Mouse (Mus musculus) gastrocnemius, postnatal 25 days (tissue): Measurements from ENCODE around the gene Sgms1. TPM values are rescaled to one million over a fixed set of nuclear protein-coding genes. Genes with fewer than 3 reads are reported as not detected.

ENCODE experiments used
- DNase-seq: peaks from one replicate; pipeline ENCODE4 v3.0.0; 2022
- total RNA-seq, 2 experiments: library from RNA; stranded (reverse); gene quantifications; 1 replicate in 1 of 2; 2 replicates in 1 of 2; pipeline ENCODE4 v1.2.3; 2021

Sgms1 gene
- total RNA-seq, 2 experiments from 2014 or later: 37.2 to 42.0 TPM

DNA sequence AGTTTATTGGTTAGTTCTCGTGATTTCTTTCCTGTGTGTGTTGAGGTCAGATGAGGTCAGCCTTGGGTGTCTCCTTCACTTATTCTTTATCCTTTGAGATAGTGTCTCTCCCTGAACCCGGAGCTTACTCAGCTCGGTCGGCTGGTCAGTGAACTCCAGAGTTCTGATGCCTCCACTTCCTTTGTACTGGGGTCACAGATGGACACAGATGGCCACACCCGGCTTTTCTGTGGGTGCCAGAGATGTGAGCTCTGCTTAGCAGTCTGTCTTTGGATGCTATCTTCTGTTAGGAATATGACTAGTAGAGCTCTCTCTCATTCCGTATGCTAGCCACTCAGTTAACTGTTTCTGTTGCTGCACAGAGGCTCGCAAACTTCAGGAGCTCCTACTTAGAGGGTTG lies 92.7 kb downstream of the Sgms1 start:
- DNase-seq: no peak

DNA sequence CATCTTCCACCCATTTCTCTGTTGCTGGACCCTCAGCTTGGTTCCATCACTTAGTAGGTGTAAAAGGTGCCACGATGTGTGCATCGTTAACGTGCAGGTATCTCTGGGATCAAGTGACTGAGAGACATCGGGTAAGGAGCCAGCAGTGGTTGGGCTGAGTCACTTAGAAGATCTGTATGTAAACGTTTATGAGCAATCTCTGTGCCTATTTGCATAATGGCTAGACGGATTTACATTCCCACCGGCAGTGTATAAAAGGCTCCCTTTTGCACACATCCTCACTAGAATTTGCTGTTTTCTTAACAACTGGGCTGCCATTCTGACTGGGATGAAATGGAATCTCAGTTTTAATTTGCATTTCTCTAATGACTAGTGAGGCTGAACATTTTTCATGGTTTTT lies 93.9 kb downstream of the Sgms1 start:
- no peak for DNase-seq

DNA sequence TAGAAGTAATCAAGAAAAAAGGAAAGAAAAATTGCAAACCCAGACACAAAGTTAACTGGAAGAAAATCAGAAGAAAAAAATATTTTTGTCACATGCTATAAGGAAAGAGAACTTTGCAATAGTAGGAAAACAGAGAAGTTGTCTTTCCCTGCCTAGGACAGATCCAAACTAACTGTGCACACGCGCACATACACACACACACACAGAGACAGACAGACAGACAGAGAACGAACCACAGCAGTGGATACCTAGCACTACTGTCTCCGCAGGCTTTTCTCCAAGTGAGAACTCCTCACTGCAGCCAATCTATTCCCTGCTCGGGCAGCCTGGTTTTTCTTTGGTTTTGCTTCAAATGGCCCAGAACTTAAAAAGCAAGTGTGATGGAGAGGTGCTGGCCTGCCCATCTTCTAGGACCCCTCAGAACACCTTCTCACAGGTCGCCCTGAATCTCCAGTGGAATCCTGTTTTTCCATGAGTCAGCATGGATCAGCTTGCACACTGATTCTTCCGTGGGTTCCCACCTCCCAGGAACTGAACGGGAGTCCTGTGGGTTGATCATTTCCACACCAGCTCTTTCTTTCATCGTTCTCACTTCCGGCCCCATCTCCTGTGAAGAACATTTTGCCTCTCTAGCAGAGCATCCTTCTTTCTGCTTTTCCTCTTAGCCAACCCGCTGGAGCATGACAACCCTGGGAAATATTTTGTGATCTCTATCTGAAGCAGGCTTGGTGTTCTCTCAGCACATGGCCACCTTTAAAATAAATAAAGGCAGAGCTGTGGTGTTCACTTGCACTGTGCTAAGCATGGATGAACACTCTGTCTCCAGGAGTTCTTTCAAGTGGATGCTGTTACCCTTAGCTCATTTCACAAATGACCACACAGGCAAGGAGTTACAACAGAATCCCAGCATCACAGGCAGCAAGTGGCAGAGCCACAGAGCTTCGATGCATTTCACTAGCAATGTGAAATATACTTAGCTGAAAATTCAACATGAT lies 96.4 kb downstream of the Sgms1 start:
- DNase-seq: no peak

DNA sequence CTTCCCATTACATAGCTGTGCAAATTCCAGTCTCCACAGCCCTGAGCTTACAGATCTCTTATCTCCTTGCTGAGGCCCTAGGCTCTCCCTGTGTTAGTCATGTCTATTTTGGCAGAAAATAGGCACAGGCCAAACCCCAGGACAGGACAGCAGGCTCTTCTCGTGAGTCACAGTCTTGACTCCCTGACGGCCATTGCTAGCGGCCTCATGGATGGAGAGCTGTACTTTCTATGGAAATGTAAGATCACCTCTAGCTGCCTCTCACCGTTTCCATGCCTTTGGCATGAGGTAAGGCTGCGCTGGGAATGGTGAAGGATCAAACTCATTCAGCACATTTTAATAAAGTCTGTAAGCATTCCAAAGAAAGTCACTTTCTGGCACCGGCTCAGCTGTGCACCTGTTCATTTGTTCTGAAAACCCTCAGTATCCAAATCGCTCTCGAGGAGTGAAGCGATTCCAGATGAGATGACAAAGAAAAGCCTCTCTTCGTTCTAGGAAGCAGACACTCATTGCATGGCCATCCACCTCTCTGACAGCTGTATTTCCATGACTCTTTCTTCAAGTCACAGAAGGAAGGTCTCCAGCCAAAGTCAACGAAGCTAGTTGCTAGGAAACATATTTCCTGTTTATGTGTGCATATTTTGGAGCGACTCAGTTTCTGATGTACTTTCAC lies 97.3 kb downstream of the Sgms1 start:
- DNase-seq: no peak

DNA sequence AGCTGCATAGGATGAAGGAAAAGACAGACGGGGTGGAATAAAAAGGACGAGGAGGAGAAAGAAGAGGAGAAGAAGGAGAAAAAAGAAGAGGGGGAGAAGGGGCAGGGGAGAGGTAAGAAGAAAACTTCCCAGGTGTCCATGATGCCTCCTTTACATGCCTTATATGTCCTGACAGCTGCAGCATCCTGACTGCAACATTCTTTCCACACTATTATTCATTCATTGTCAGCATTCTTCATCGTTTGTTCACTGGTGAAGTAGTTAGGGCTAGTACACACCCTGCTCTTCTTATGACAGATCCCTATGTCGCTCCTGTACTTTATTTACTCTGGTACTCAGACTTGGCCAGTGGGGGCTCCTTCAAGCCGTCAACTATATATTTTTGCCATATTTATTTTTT lies 98.4 kb downstream of the Sgms1 start:
- DNase-seq: no peak

DNA sequence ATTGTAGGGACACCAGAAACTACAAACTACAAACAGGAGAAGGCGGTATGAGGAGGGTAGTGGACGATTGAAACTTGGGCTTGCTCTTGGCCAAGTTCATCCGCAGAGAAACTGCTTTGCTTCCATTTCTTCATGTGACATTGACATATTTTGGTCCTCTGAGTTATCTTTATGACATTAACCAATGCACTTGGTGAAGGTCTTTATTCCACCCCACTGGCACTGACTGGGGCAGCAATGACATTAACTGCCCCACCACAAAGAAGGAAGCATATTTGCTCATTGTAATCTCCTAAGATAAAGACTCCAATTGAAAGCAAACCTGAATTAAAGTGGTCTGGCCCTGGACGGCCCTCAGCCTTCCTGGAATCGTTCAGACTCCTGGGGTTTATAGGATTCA lies 100.6 kb downstream of the Sgms1 start:
- DNase-seq: no peak

DNA sequence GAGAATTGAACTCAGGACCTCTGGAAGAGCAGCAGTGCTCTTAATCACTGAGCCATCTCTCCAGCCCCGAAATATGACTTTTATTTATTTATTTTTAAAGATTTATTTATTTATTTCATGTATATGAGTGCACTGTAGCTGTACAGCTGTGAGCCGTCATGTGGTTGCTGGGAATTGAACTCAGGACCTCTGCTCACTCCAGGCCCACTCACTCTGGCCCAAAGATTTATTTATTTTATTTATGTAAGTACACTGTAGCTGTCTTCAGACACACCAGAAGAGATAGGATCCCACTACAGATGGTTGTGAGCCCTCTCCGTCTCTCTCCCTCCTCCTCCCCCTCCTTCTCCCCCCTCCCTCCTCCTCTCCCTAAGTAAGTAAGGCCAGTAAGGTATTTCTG lies 101.7 kb downstream of the Sgms1 start:
- no peak for DNase-seq

DNA sequence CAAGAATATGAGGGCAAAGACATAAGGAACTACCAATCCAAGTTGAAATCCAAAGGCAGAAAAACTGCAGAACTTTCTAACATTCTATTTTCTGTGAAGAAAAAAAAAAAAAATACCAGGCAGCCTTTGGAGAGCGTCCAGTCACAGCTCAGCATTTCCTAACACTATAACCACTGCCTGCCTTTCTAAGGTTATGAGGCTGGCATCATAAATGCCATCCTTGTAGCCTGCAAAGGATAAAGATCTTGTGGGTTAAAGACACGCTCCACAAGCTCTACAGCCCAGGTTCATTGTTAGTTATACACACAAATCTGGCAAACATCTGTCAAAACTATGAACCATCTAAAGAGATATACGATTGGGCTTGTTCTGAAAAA lies 104.1 kb downstream of the Sgms1 start:
- DNase-seq: no peak

DNA sequence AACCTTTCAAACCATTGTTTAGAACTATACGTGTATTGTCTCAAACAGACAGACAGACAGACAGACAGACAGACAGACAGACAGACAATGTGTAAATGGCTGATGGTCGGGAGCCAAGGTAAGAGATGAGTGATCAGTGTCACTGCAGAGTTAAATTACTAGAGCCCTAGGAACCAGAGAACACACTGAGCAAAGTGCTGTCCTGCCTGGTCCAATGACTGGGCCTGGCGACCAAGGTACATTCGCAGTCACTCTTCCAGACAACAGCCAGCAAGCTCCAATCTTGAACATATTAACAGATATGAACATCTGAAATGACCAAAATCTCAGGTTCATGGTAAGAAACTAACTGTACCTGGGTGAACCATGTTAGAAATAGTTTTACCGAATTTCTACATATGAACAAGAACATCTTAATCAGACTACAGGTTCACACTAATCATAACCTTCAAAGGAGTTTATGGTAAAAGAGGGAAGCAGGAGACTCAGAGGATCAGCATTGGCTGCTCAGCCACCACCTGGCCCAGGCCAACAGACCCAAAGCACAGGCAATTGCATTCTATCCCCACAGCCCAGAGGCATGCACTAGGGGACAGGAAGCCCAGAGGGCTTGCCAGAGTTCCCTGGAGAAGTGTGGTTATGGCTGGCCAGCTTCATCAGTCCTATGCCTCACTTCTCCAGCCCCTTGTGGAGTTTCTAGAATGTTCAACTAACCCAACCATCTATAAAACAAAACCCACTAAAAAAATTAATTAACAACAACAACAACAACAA lies 104.6 kb downstream of the Sgms1 start:
- DNase-seq: no peak

DNA sequence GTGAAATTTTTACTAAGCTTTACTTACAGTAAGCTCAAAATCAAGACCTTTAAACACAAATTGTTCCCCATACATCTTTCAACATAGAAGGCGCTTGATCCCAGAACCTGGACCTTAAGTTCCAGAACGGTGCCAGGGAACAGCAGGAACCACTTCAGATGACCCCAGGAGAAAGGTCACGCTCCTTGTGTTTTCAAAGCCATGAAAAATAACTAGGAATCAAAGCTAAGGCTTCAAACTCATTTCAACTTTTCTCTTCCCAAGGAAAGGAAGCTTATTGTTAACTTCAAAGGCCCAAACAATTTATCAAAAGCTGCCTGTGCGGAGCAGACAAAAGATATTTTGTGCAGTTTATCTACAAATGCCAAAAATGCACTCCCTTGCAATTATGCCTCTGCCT lies 107.6 kb downstream of the Sgms1 start:
- no peak for DNase-seq

DNA sequence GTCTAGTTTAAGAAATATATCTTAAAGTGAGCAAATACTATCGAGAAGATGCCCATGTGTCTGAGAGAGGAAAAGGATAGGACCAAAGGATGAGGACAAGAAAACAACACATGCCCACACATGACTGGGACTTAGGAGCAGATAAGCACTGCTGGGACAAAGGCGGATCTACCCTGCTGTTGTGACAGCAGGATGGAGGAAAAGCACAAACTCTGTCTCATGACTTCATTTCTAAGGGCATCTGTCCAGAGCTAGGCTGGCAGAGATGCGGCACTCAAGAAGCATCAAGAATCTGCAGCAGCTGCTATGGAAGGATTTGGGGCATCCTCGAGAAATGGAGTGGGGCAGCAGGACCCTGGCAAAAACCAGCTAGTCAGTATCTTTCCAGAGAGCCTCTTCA lies 109.1 kb downstream of the Sgms1 start:
- DNase-seq: no peak

DNA sequence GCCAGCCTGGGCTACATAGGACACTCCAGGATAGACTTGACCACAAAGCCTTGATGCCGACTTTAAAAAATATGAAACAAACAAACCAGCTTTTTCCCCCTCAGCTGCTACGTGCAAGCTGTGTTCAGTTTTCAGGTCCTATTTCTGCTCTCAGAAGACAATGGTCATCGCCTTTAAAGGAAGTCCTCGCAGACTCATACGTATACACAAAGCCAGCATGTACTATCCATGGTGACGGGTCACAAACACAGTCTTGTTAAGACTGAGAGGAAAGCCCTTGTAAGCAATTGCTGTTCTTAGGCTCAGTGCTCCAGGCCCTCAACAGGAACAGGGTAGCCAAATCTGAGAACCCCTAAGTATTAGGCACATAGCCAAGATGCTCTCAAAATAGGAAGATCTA lies 110.1 kb downstream of the Sgms1 start:
- DNase-seq: no peak

DNA sequence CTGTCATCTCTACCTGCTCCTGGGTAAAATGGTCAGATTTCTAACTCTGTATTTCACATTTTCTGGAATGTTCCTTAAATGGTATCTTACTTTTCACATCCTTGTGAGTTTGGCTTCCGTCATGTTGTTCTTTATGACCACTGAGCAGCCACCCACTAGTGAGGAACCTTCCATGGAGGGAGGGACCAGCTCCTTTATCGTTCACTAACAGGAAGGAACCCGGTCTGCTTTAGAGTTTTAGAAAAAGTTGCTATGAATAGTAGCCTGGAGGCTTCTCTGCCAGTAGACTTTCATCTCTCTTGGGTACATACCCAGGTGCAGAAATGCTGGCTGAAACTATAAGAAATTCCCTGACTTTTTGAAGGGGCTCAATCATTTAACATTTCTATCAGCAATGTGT lies 111.6 kb downstream of the Sgms1 start:
- no peak for DNase-seq

DNA sequence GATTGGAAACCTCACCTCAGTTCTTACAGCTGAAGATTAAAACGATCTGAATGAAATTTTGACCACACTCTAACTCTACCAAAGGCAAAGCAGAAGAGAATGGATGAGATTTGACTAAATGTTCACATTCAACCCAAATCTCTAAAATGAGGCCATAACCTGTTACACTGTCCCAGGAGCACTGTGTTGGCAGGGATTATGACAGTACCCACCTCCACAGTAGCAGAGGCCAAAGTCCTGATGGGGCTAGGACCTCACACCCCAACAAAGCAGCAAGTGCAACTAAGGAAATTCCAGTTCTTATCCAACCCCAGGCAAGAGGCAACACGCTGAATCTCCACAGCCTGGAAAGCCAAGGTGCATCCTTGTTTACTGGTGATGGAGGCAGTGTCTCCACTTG lies 112.2 kb downstream of the Sgms1 start:
- DNase-seq: no peak

DNA sequence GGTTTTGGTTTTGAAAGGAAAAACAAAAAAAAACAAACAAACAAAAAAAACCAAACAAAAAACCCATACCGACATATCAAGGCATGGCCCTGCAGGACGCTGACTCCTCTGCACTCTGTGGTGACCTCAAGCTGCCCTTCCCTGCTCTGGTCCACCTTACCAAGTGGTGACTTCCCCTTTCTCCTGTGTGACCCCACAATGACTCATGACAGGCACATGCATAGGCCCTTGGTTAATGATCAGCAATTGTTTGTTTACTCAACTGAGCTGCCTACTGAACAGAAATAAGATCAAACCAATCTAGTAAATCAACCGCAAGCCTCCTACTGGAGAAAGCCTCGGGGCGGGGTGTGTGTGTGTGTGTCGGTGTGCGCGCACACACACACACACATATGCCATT lies 112.7 kb downstream of the Sgms1 start:
- no peak for DNase-seq

DNA sequence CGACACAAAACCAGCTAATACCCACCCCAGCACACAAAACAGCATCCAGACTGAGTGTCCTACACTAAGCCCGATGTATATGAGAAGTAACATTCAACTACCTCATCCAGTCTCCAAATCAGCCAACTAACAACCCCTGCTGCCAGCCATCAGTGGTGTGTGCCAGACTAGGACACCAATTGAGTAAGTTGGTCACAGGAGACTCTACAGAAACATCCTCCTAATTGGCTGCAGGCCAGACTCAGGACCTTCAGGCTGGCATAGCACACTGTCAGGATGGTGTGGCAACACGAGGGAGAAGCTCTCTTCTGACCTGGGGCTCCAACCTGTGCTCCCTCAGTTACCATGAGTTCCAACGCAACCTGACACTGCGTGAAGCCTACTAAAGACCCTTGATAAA lies 113.3 kb downstream of the Sgms1 start:
- no peak for DNase-seq

DNA sequence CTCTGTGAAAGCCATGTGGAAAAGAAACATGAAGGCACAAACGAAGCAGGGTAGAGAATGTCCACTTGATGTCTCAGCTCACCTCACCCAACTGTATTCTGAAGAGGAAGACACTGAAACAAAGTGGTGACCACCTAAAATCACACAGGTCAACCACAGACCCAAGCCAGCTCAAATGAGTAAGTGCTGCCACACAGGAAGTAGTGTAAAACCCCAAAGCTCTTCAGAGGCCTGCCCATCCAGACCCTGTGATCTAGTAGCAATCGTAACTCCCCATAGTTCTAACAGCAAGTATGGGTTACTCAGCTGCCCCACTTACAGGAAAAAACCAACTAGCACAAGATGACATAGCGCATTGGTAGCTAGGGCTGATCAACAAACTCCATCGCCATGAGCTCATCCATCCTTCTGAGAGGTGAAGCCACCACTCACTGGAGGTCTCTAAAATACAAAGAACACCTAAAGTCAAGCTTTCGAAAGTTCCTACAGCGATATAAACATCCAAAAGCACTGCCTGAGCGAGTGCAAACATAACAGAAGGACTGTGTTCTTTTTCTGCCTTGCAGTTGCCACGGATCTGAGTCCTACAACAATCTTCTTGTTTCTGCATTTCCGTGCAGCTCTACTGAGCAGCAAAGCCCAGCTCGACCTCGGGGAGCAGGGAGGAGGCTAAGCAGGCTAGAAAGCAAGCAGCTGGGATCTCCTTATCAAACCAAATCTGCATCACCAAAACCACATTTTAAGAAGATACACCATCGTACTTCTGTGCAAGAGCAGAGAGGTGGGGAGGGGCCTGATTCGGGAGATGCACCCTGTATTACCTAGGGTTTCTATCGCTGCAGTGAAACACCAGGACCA lies 114.2 kb downstream of the Sgms1 start:
- DNase-seq: no peak

DNA sequence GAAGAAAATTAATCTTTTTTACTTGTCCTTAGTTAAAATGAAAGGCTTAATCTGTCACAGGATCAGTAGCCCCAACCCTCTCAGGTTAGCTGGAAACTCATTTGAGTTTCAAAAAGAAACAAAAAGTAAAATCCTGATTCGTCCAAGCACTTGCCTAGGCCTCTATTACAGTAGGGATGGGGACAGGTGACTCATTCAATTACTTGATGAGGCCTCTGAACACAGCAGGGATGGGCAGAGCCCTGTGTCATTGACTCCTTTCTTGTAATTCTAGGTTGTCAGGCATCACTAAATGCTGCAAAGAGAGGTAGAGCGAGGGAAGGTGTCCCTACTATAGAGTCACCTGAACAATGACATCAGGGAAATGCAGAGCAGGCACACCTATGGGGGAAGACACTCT lies 115.4 kb downstream of the Sgms1 start:
- DNase-seq: no peak

DNA sequence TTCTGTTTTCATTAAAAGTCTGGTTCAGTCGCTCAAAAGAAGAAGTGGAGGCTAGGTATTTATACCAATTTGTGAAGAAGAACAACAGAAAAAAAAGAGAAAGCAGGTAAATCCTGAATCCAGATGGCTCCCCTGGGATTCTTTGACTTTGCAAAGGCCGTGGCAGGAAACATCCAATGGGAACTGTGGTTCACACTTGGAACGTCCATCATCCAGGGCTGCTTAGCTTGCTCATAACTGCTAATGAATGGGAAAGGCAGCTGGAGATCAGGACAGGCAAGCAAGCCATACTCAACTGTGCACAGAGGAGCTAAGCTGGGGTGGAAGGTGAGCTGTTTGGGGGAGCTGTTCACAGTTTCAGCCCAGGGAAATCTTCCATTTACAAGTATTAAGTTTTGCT lies 115.8 kb downstream of the Sgms1 start:
- no peak for DNase-seq

DNA sequence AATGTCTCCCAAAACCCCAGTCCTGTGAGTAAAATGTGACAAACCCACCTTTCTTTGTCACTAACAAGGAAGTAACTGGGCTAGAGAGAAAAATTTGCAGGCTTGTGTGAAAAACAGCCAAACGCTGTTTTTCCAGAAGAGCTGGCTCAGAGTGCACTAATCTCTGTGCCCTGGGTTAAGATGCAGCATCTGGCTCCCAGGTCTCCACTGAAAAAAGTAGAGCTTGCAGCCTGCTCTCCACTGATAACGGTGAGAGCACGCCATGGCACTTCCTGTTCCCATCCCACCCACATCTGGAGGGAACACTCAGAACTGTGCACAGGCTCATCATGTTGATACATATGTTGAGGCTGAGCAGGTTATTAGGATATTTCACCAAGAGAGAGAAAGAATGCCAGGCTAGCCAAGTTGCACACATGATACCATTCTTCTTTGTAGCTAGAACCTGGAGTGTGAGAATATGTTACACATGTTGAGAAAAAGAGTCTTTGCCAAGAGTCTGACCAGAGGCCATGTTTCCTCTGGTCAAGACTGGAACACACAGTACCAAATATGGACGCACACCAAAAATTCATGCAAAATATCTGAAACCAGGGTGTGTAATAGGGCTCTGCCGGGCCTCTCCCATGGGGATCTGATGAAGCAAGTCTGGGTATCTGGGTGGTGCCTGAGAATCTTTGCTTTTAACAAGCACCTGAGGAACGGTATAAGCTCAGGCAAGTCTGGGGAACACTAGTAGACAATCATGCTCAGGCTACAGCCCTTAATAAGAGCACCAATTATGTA lies 116.8 kb downstream of the Sgms1 start:
- no peak for DNase-seq
